Mouse (Mus musculus) limb, embryonic 13.5 days (tissue): Measurements from ENCODE around the gene Plpp7. TPM values are rescaled to one million over a fixed set of nuclear protein-coding genes. Genes with fewer than 3 reads are reported as not detected.

Source experiments
- ATAC-seq: fragments of 200-750 bp; cut with Nextera tagmentation; 2 replicates; pipeline ENCODE4 v1.8.0; 2017; ENCODE audit warnings: low read depth, moderate number of reproducible peaks, moderate TSS enrichment; ENCODE audit not compliant: low FRiP score
- H3K27ac ChIP-seq: fragments of 300-500 bp; sonication (generic); 2 replicates; pipeline ENCODE4 v1.5.1; 2015; ENCODE audit warnings: inconsistent platforms, mild to moderate bottlenecking, moderate library complexity
- H3K27me3 ChIP-seq: fragments of 300-500 bp; sonication (generic); 2 replicates; pipeline ENCODE4 v1.6.1; 2015; ENCODE audit warnings: mild to moderate bottlenecking, inconsistent platforms
- H3K36me3 ChIP-seq: fragments of 300-500 bp; sonication (generic); 2 replicates; pipeline ENCODE4 v1.6.1; 2015; ENCODE audit warnings: inconsistent platforms, mild to moderate bottlenecking, moderate library complexity
- H3K4me1 ChIP-seq: fragments of 300-500 bp; sonication (generic); 2 replicates; pipeline ENCODE4 v1.6.1; 2015; ENCODE audit warnings: inconsistent platforms
- H3K4me2 ChIP-seq: fragments of 300-500 bp; sonication (generic); replicated peaks from 2 replicates; pipeline ENCODE4 v1.6.1; 2015; ENCODE audit warnings: inconsistent platforms, mild to moderate bottlenecking, moderate library complexity
- H3K4me3 ChIP-seq: fragments of 300-500 bp; sonication (generic); 2 replicates; pipeline ENCODE4 v1.5.1; 2015; ENCODE audit warnings: moderate library complexity, mild to moderate bottlenecking, inconsistent platforms
- H3K9ac ChIP-seq: fragments of 300-500 bp; sonication (generic); 2 replicates; pipeline ENCODE4 v1.6.1; 2015; ENCODE audit warnings: mild to moderate bottlenecking, inconsistent platforms
- H3K9me3 ChIP-seq: fragments of 300-500 bp; sonication (generic); 2 replicates; pipeline ENCODE4 v1.6.1; 2016; ENCODE audit warnings: inconsistent platforms
- WGBS: fragments of 180-500 bp; shearing (Covaris S2); methylation state at CpG from one replicate; pipeline ENCODE4 v1.1.7; 2015; 5-methylcytosine and 5-hydroxymethylcytosine counted together
- polyA plus RNA-seq: library from polyadenylated mRNA; unstranded; fragments of >200 nt; fragmentation: Nextera tagmentation; extraction: Ambion mirVana; gene quantifications from 2 replicates; pipeline ENCODE4 v1.2.1, GENCODE M21; 2015

Gene Plpp7
- polyA plus RNA-seq, 1 experiment from 2014 or later, result 7.3 TPM

DNA sequence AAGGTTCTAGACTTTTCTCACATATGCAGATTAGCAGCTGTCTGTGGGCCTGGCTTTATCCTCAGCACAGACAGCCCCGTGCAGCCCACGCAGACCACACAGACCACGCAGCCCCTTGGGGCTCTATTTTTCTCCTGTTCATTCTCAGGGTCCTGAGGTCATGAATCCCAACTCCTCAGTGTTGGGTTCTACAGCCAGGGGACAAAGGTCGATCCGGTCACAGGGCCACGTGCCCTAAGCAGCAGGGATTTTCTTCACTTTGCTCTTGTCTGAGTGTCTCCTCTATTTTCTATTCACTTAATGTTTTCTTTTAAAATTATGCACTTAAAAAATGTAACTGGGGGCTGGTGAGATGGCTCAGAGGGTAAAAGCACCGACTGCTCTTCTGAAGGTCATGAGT, 20.0 kb upstream of the Plpp7 start:
- no peak for ATAC-seq

DNA sequence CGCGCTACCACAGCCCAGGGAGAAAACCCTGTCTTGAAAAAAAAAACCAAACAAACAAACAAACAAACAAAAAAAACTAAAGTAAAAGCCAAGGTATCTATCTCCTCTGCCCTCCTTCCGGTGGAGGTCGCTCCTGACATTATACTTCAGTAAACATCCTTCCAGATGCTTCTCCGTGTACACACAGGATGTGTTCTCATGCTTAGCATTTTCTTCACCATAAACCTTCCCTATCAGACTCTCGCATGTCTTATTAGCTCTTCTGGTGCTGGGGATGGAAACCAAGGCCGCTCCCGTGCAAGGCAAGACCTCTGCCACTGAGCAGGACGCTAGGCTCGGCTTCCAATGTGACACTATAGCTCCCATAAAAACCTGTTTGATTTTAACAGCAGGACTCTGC, 17.6 kb upstream of the Plpp7 start:
- Histone ChIP-seq H3K9me3 (no peaks in the 10 kb centered on the region), H3K27ac (no peak overlapping the region), H3K4me3 (no peak overlapping the region), H3K36me3 (no peaks in the 10 kb centered on the region), H3K9ac (no peak overlapping the region), H3K4me2 (peak overlapping the region; percentile 7; the same call in 1 of the 2 replicates), H3K27me3 (peaks cover 17% of the 10 kb centered on the region), H3K4me1 (peaks cover 5% of the 10 kb centered on the region)
- 78% methylated on average over 10 of the region's 10 CpGs for WGBS
- ATAC-seq, result no peak

More for the DNA sequence above, 20.0 kb upstream of the Plpp7 start:
- no peak overlapping the region for H3K4me3 ChIP-seq
- H3K27ac ChIP-seq, result no peak overlapping the region
- WGBS, result 77% methylated on average over 7 of the region's 7 CpGs
- no peaks in the 10 kb centered on the region for H3K9me3 ChIP-seq
- no peaks in the 10 kb centered on the region for H3K27me3 ChIP-seq
- H3K4me1 ChIP-seq, result no peaks in the 10 kb centered on the region
- H3K36me3 ChIP-seq, result no peaks in the 10 kb centered on the region
- no peak overlapping the region for H3K9ac ChIP-seq
- no peak overlapping the region for H3K4me2 ChIP-seq

DNA sequence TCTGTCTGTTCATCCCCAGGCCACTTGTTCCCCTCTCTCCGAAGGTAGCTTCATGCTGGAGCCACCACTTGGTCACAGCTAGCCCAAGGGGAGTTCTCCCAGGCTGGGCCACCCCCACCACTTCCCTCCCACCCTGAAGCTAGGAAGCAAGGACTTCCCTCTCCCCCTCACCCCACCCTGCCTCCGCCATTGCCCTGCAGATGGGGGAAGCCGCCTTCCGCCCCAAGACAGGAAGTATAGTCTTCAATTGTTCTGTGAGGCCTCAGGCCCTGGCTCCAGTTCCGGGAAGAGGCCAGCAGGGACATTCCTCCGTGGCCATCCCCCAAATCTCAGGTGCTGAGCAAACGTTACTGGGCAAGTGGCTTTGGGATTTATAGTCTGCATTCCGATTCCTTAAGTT, 16.8 kb upstream of the Plpp7 start:
- Histone ChIP-seq H3K9ac (peak overlapping the region; percentile 19; the same call in 1 of the 2 replicates), H3K36me3 (no peaks in the 10 kb centered on the region), H3K4me3 (no peak overlapping the region), H3K4me2 (peak overlapping the region; percentile 7), H3K4me1 (peaks cover 12% of the 10 kb centered on the region), H3K9me3 (no peaks in the 10 kb centered on the region), H3K27ac (no peak overlapping the region), H3K27me3 (peaks cover 25% of the 10 kb centered on the region)
- WGBS, result 47% methylated on average over 8 of the region's 8 CpGs
- ATAC-seq, result no peak

DNA sequence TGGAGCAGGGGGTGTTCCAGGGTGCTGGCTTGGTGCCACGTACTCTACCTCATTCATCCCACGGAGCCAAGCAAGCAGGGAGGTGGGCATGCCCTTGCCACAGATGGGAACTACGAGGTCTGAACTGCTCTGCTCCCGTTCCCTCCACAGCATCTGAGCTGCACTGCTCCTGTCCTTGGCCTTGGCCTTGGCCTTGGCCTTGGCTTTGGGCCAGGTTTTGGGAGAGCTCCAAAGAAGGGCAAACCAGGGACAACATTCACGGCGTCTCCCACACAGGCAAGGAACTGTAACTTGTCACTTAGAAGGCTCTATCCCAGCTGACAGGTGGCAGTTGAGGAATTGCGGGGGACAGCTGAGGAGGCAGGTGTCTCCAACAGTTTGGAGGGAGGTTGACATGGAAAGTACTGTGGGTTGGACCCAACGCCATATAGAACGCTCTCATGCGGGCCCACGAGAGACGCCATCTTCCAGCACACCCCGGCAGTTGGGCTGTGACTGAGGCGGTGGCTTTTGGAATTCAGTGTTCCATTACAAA, 16.1 kb upstream of the Plpp7 start:
- peak overlapping the region; percentile 7; the same call in 1 of the 2 replicates for H3K4me2 ChIP-seq
- WGBS, result 88% methylated on average over 14 of the region's 14 CpGs

GRCm38 (mm10) chr2:32080681-32081080, 14.6 kb upstream of the Plpp7 start:
- ATAC-seq, result no peak
- Histone ChIP-seq H3K9ac (no peak overlapping the region), H3K27me3 (peaks cover 46% of the 10 kb centered on the region), H3K4me1 (peaks cover 20% of the 10 kb centered on the region), H3K4me2 (peak overlapping the region; percentile 99), H3K4me3 (no peak overlapping the region), H3K9me3 (no peaks in the 10 kb centered on the region), H3K27ac (no peak overlapping the region), H3K36me3 (no peaks in the 10 kb centered on the region)
- WGBS, result 76% methylated on average over 3 of the region's 3 CpGs

More for the DNA sequence above, 16.1 kb upstream of the Plpp7 start:
- Histone ChIP-seq H3K4me3 (no peak overlapping the region), H3K9ac (no peak overlapping the region; the same call in 1 of the 2 replicates), H3K4me1 (peaks cover 20% of the 10 kb centered on the region), H3K27ac (no peak overlapping the region), H3K27me3 (peaks cover 32% of the 10 kb centered on the region), H3K9me3 (no peaks in the 10 kb centered on the region), H3K36me3 (no peaks in the 10 kb centered on the region)
- no peak for ATAC-seq

DNA sequence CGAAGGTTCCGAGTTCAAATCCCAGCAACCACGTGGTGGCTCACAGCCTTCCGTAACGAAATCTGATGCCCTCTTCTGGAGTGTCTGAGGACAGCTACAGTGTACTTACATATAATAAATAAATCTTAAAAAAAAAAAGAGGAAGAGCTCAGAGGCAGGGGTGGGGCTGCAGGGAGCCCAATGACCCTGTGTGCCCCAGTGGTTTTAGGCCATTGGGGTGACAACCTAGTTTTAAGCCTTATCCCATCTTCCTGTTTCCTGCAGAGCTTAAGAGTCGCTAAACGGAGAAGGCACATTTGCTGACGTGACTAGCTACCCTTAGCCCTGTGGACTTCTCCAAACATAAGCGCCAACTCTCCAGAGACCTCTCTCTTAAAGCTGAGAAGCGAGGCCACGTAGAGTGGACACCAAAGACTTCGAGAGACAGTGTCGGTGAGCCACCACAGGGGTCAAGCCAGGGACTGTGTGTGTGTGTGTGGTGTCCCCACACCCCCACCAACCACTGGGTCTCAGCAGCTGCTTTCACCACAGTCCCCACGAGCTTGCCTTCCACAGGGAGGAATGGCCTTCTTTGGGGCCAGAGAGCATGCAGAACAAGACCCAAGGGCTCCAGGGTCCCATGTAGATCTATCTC, 13.9 kb upstream of the Plpp7 start:
- H3K9ac ChIP-seq, result 0 out of 2 replicates have a peak overlapping the region, but pooled peaks have one; percentile 2
- peaks cover 54% of the 10 kb centered on the region for H3K27me3 ChIP-seq
- no peaks in the 10 kb centered on the region for H3K36me3 ChIP-seq
- H3K4me1 ChIP-seq, result peaks cover 20% of the 10 kb centered on the region
- no peak for ATAC-seq
- H3K9me3 ChIP-seq, result no peaks in the 10 kb centered on the region
- 82% methylated on average over 14 of the region's 14 CpGs for WGBS
- H3K4me2 ChIP-seq, result peak overlapping the region; percentile 99
- no peak overlapping the region for H3K27ac ChIP-seq
- peak overlapping the region; percentile 68 for H3K4me3 ChIP-seq

DNA sequence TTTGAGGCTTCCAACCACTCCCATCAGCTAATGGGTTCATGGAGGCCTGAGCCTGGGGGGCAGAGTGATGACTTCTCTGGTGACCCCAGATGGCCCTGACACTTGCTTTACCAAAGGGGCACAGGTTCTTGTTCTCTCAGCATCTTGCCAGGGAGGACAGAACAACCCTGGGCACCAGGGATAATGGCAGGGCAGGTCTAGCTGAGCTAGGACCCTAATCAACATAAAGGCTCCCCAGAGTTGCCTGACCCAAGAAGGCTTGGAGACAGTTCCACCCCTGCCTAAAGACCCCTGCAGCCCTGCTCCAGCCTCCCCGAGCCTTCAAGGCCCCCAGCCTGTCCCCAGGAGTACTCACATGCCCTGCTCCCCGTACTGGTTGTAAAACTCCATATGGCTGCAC, 13.1 kb upstream of the Plpp7 start:
- Histone ChIP-seq H3K9me3 (no peaks in the 10 kb centered on the region), H3K27ac (no peak overlapping the region), H3K36me3 (no peaks in the 10 kb centered on the region), H3K9ac (peak overlapping the region; percentile 70; the same call in 1 of the 2 replicates), H3K4me3 (peak overlapping the region; percentile 68), H3K4me1 (peaks cover 20% of the 10 kb centered on the region), H3K27me3 (peaks cover 62% of the 10 kb centered on the region), H3K4me2 (peak overlapping the region; percentile 99)
- no peak for ATAC-seq
- WGBS, result 5% methylated on average over 2 of the region's 2 CpGs

GRCm38 (mm10) chr2:32083159-32084011, 11.9 kb upstream of the Plpp7 start:
- Histone ChIP-seq H3K27ac (0 out of 2 replicates have a peak overlapping the region, but pooled peaks have one; percentile 28), H3K9ac (peak overlapping the region; percentile 70), H3K4me1 (peaks cover 24% of the 10 kb centered on the region), H3K9me3 (no peaks in the 10 kb centered on the region), H3K4me3 (peak overlapping the region; percentile 68), H3K27me3 (peaks cover 74% of the 10 kb centered on the region), H3K36me3 (no peaks in the 10 kb centered on the region), H3K4me2 (peak overlapping the region; percentile 99)
- no peak; the same call in 1 of the 2 replicates for ATAC-seq
- WGBS, result under 1% methylated on average over 89 of the region's 91 CpGs

DNA sequence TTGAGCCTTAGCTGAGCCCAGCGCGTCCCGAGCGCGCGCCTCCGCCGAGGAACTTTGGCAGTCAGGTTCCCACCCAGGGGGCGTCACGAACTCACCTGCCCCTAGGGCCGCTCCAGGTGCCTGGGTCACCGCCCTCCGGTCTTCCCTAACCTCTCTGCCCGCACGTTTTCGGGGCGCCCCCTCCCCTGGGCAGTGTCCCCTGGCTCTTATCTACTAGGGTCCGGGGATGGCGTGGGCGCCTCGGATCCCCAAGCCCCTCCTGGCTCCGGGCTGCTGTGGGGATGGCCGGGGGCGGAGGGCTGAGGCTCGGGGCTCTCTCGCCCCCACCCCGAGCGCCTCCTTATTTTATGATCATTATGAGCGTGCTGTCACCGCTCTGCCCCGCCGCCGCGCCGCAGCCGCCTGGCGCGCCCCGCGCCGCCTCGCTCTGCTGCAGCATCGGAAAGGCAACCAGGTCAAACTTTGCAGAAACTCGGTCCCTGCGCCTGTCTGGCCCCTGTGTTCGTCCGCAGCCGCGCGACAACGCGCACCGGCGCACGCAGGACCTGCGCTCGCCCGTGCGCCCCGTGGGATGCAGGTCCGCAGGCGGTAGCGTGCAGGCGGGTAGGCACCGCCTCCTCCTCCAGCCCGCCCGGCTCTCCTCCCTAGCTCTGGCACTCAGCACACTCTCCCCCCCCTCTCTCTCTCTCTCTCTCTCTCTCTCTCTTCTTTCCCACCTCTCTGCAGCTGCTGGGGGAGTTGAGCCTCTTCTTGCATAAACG, 11.0 kb upstream of the Plpp7 start, which contains the start of gene Fam78a:
Gene Fam78a (minus strand): TSS at position 747 of the 761 bp plus-strand sequence.
- H3K27ac ChIP-seq, result no peak within 1 kb of the TSS
- no peaks in the 10 kb centered on the region for H3K36me3 ChIP-seq
- peak within 1 kb of the TSS; percentile 70 for H3K9ac ChIP-seq
- H3K27me3 ChIP-seq, result peaks cover 76% of the 10 kb centered on the region
- under 1% methylated on average over 68 of the region's 68 CpGs for WGBS
- H3K4me3 ChIP-seq, result peak within 1 kb of the TSS; percentile 68
- H3K4me2 ChIP-seq, result peak within 1 kb of the TSS; percentile 99
- no peaks in the 10 kb centered on the region for H3K9me3 ChIP-seq
- H3K4me1 ChIP-seq, result peaks cover 33% of the 10 kb centered on the region
- peak; percentile 57; the same call in 1 of the 2 replicates for ATAC-seq

GRCm38 (mm10) chr2:32084872-32085199, 10.5 kb upstream of the Plpp7 start:
- Histone ChIP-seq H3K36me3 (no peaks in the 10 kb centered on the region), H3K9me3 (no peaks in the 10 kb centered on the region), H3K9ac (no peak overlapping the region), H3K27me3 (peaks cover 76% of the 10 kb centered on the region), H3K4me1 (peaks cover 34% of the 10 kb centered on the region), H3K4me3 (peak overlapping the region; percentile 68), H3K4me2 (peak overlapping the region; percentile 99), H3K27ac (no peak overlapping the region)
- ATAC-seq, result no peak
- WGBS, result 20% methylated on average over 2 of the region's 2 CpGs

GRCm38 (mm10) chr2:32085231-32085630, 10.1 kb upstream of the Plpp7 start:
- no peak for ATAC-seq
- Histone ChIP-seq H3K36me3 (no peaks in the 10 kb centered on the region), H3K9ac (no peak overlapping the region), H3K4me3 (no peak overlapping the region), H3K27ac (no peak overlapping the region), H3K4me2 (no peak overlapping the region), H3K9me3 (no peaks in the 10 kb centered on the region), H3K27me3 (peaks cover 78% of the 10 kb centered on the region), H3K4me1 (peaks cover 34% of the 10 kb centered on the region)
- WGBS, result 84% methylated on average over 2 of the region's 2 CpGs
